Mouse (Mus musculus): Measurements from ENCODE around the gene Xbp1.
A peak's percentile ranks its signal among the peaks of the same experiment; 100 is the strongest.
"Not testable (repeated sequence)": the region's sequence is repeated elsewhere in the genome, so short reads cannot be mapped to it uniquely, and the experiment has no call there.

The Xbp1 gene

GRCm38 (mm10) chr11:5520412-5521265, at the start of gene Xbp1:
TSS of gene Xbp1 (plus strand) at chr11:5520659.
- DNase-seq (ENCODE audit: low spot score in 2 of 2): peak; percentile 95 to 97

GRCm38 (mm10) chr11:5474130-5474529, 46.3 kb upstream of the Xbp1 start:
- peak; percentile 42 to 73 for DNase-seq (ENCODE audit: low spot score in 2 of 2)

DNA sequence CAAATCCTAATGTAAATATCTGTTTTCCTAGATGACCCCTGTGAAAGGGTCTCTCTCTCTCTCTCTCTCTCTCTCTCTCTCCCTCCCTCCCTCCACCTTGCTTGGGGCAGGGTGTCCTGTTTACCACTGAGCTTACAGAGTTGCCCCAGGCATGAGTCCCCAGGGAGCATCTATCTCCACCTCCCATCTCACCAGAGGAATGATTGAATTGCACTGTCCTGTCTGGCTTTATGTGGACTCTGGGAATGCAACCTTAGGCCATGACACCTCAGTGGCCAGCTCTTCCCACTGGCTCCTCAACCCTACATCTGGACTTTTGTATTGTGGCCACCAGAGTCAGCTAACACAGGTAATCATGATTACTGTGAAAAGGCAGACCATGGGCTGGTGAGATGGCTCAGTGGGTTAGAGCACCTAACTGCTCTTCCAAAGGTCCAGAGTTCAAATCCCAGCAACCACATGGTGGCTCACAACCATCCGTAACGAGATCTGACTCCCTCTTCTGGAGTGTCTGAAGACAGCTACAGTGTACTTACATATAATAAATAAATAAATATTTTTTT, 44.8 kb upstream of the Xbp1 start:
- DNase-seq (ENCODE audit: low spot score in 2 of 2): not testable (repeated sequence)

- no peak for DNase-seq (ENCODE audit: low spot score in 2 of 2)
These were observed 43.7 kb upstream of the Xbp1 start for GRCm38 (mm10) chr11:5476806-5477205.

GRCm38 (mm10) chr11:5478193-5478592, 42.3 kb upstream of the Xbp1 start:
- DNase-seq (ENCODE audit: low spot score in 2 of 2): no peak

DNA sequence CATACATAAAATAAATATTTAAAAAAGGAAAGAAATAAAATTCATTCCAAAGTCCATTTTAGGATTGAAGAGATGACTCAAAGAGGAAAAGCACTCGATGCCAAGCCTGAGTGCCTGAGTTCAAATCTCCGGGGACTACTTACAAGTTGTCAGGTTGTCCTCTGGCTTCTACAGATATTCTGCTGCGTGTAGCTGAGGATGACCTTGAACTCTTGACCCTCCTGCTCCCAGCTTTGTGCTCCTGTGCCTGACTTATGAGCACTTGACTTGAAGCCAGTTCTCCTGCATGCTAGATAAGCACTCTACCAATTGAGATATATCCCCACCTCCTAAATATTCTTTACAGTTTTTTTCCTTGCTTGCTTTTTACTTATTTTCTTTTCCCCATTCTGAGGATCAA, 41.6 kb upstream of the Xbp1 start:
- no peak for DNase-seq (ENCODE audit: low spot score in 2 of 2)

- no peak for DNase-seq (ENCODE audit: low spot score in 2 of 2)
These were observed 37.9 kb upstream of the Xbp1 start for GRCm38 (mm10) chr11:5482581-5482980.

DNA sequence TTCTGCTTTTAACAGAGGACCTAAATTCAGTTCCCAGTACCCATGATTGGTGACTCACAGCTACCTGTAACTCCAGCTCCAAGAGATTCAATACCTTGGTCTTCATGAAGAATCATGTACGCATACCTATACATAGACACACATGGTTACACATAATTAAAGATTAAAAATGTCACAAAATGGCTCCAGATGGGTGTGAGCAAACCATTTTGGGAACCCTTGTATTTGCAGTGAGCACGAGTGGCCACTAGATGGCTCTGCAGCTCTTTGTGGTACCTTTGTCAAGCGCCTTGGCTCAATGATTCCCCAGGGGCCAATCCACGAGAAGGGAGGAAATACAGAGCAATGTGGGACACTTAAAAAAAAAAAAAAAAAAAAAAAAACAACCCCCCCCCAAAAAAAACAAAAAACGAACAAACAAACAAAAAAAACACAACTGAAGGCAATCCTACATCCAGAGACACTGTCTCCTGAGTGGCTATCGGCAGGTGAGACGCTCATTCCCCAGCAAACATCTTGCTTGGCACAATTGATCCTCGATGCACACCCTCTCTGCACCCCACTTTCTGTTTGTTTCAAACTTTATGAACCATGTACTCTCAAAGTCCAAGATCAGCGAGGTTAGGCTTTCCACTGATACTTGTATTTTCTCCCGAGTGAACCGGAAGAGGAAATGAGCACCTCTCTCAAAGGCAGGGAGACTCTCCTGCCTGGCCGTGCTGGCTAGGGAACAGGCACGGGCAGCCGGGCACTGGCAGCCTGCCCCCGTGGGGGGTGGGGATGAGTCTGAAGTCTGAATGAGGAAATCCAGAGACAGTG, 35.1 kb upstream of the Xbp1 start:
- peak; percentile 66 to 82 for DNase-seq (ENCODE audit: low spot score in 2 of 2)

- not testable (repeated sequence) for DNase-seq (ENCODE audit: low spot score in 2 of 2)
These were observed 31.0 kb upstream of the Xbp1 start for GRCm38 (mm10) chr11:5489433-5489832.

GRCm38 (mm10) chr11:5490989-5491656, 29.3 kb upstream of the Xbp1 start:
- DNase-seq (ENCODE audit: low spot score in 2 of 2): no peak

DNA sequence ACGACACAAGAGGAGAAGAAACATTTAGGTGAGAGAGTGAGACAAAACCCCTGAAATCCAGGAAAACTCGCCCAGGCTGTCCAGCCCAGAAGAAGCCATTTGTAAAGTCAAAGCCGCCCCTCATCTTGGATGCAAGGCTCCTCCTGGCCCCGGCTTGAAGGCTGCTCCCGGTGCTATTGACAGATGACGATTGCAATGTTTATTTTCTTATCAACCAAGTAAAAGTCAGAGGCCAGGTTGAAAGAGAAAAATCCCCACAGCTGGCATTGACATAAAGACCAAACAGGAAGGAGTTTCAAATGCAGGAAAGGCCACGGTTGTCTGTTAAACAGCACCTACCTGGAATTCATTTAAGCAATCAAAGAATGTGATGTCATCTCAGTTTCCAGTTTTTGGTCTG, 28.5 kb upstream of the Xbp1 start:
- DNase-seq (ENCODE audit: low spot score in 2 of 2): no peak

DNA sequence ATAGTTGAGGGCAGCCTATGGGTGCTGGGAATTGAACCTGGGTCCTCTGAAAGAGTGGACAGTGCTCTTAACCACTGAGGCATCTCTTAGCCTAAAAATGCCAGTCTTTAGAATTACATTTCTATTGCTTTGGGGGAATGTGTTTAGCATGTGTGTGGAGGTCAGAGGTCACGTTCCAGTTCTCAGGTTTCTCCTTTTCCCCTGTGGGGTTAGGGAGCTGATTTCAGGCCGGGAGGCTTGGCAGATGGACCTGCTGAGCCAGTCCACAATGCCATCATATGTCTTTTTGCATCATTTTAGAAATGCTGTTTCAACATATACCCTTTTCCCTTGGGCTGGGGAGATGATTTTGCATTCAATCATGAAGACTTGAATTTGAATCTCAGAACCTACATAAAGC, 26.6 kb upstream of the Xbp1 start:
- no peak for DNase-seq (ENCODE audit: low spot score in 2 of 2)

GRCm38 (mm10) chr11:5495286-5495832, 25.1 kb upstream of the Xbp1 start:
- DNase-seq (ENCODE audit: low spot score in 2 of 2): no peak

GRCm38 (mm10) chr11:5495906-5496305, 24.6 kb upstream of the Xbp1 start:
- DNase-seq (ENCODE audit: low spot score in 2 of 2): no peak

DNA sequence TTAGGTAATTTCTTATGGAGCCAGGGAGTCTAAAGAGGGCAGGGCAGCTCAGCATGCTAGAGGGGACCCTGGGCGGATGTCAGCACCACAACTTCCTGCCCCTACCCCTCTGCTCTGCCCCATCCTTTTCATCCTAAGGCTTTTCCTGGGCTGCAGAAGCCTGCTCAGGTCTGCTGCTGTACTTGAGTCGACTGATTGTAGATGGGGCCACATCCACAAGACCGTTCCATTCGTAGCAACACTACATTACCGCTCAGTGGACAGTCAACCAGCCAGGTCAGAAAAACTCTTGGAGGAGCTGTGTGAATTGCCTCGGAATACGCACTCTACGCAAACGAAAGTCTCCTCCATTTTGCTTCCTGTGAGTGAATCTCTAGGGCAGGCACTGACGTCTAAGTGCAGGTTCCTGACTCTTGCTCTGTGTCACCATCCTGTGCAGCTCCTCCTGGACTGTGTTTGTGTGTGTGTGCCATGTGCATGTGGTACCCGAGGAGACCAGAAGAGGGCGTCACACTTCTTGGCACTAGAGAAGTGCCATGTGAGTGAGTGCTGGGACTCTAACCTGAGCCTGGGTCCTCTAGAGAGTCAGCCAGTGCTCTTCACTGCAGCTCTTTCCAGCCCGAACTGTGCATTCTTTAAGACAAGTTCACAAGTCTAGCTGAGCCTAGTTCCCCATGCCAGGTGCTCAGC, 23.8 kb upstream of the Xbp1 start:
- DNase-seq (ENCODE audit: low spot score in 2 of 2): no peak

DNA sequence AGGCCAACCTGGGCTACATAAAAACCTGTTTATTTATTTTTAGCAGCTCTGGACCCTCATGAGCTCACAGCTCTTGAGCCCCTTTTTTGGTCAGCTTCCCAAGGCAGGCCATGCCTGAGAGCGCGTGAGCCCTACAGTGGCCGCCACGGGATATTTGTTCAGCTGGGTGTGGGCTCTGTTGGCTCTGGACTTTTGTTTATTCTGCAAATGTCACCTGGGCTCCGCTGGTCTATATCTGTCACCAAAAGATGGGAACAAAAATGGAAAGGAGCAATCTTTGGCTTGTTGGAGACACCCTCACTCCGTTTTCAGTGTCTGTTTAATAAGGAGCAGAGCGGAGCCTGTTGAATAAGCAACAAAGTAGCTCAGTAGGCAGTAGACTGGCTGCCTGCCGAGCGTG, 22.0 kb upstream of the Xbp1 start:
- no peak for DNase-seq (ENCODE audit: low spot score in 2 of 2)

DNA sequence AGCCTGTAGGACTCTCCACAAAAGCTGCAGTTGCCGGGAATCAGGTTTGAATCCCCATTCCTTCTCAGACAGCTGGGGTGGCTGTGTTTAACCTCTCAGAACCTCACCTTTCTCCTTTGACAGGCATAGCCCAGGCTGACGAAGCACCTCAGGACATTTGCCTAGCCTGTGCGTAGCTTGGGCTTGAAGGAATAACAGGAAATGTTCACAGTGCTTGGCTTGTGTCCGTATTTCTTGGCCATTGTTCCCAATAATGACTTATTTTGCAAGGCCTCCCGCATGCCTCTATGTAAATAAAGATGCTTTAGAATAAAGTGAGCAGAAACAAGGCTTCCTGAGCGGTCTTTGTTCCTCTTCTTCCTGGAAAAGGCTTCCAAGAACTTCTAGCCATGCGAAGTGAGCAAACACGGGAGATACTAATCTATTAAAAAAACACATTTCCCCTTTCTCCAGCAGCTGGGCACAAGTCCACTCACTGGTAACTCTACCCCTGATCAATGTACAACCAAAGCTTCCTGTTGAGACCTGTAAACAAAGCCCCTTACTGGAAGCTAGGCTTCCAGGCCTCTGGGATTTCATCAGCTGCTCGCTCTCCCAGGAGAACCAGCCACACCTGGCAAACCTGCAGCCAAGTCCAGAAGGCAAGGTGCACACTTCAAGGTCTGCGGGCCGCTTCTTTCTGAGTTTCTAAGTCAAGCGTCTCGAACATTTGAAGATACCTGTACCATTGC, 21.4 kb upstream of the Xbp1 start:
- no peak for DNase-seq (ENCODE audit: low spot score in 2 of 2)

DNA sequence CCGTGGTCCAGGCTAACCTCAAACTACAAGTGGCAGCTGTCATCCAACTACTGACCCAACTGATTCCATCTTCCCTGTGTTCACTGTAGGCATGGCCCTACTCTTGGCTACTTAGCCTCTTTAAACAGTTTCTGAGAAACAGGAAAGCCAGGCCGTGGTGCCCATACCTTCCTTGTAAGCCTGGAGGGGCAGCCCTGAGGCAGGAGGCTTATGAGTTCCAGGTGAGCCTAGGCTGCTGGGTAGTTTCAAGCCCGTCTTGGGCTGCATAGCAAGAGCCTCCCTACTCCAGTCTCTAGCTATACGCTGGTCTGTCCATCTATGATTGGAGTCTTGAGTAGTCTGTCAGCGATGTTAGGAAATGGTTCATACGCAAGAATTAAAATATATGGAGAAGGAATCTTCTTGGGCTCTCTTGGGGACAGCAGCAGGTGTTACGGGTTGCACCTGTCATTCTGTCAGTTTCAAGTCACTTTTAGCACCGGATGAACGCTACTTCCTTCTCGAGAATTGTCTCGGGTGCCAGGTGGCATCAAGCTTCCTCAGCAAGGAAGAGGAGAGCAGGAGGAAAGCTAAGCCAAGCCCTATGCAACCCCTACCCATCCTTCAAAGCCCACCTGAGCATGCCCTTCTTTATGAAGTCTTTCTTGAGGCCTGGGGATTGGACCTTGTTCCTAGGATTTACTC, 20.4 kb upstream of the Xbp1 start:
- DNase-seq (ENCODE audit: low spot score in 2 of 2): no peak

DNA sequence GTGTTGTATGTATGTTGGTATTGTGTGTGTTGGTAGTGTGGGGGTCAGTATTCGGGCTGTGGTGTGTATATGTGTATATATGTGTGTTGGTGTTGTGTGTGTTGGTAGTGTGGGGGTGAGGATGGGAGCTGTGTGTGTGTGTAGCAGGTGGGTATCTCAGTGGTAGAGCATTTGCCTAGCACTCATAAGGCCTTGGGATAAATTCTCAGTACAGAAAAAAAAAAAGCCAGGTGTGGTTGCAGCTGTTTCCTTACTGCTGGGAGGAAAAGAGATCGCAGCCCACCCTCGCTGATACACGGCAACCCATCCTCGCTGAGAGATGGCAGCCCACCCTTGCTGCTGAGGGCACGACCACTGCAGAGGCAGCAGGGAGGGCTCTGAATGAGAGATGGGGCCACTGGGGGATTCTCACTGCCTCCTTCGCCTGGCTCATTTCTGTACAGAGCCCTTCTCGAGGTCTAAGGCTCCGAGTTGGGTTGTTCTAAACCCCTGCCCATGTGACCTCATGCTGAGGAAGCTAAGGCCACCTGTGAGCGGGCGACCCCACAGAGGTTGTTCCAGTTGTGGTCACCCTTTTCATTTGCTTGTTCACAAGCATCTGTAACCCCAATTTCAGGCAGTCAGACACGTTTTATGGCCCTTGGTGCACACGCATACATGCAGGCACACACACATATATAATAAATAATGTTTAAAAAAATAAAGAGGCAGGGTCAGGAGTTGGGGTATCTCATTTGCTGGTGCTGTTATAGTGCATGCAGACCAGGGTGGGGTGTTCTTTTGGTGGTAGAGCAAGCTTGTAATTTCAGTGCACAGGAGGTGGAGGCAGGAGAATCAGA, 19.3 kb upstream of the Xbp1 start:
- DNase-seq (ENCODE audit: low spot score in 2 of 2): no peak

Data from cerebellum, postnatal 4 days (tissue).